Mouse (Mus musculus) lung, postnatal 36 days (tissue): ENCODE data around the gene Wfdc3.
"Not testable (repeated sequence)": the region's sequence is repeated elsewhere in the genome, so short reads cannot be mapped to it uniquely, and the experiment has no call there.

ENCODE experiments used
- DNase-seq: peaks from one replicate; pipeline ENCODE4 v3.0.0; 2022; ENCODE audit warnings: mixed read lengths

Wfdc3 gene

GRCm38 (mm10) chr2:164734839-164735238 is 10.9 kb downstream of the Wfdc3 start:
- DNase-seq = no peak

- DNase-seq = no peak
These were observed 12.5 kb downstream of the Wfdc3 start for GRCm38 (mm10) chr2:164733259-164733658.

- no peak for DNase-seq
These were observed 14.0 kb downstream of the Wfdc3 start for GRCm38 (mm10) chr2:164731719-164732118.

GRCm38 (mm10) chr2:164725895-164726619 is 19.7 kb downstream of the Wfdc3 start:
- DNase-seq = peak; percentile 85

- no peak for DNase-seq
These were observed 22.5 kb downstream of the Wfdc3 start for GRCm38 (mm10) chr2:164723276-164723675.

GRCm38 (mm10) chr2:164716194-164716786 is 29.4 kb downstream of the Wfdc3 start:
- not testable (repeated sequence) for DNase-seq

- no peak for DNase-seq
These were observed 30.7 kb downstream of the Wfdc3 start, which contains the start of gene Spint5 for GRCm38 (mm10) chr2:164715005-164715404. Spint5 (plus strand) TSS chr2:164715305.

- DNase-seq = no peak
These were observed 39.7 kb downstream of the Wfdc3 start for GRCm38 (mm10) chr2:164705991-164706390.

GRCm38 (mm10) chr2:164705328-164705727 is 40.4 kb downstream of the Wfdc3 start:
- no peak for DNase-seq

- no peak for DNase-seq
These were observed 41.5 kb downstream of the Wfdc3 start for GRCm38 (mm10) chr2:164704235-164704634.

- no peak for DNase-seq
These were observed 44.0 kb downstream of the Wfdc3 start for GRCm38 (mm10) chr2:164701761-164702160.

- DNase-seq = no peak
These were observed 44.8 kb downstream of the Wfdc3 start for GRCm38 (mm10) chr2:164700959-164701358.

- DNase-seq = no peak
These were observed 47.5 kb downstream of the Wfdc3 start, which contains the start of gene Spint4 for GRCm38 (mm10) chr2:164698201-164698600. Spint4 (plus strand) TSS chr2:164698501.

- no peak for DNase-seq
These were observed 60.9 kb downstream of the Wfdc3 start, which contains the start of gene Wfdc13 for GRCm38 (mm10) chr2:164684807-164685206. Wfdc13 (plus strand) TSS chr2:164685107.
